Mouse (Mus musculus): ENCODE data around the gene Nudt3. TPM values are rescaled to one million over a fixed set of nuclear protein-coding genes. Genes with fewer than 3 reads are reported as not detected.
A peak's percentile ranks its signal among the peaks of the same experiment; 100 is the strongest.

Nudt3 gene
- polyA plus RNA-seq, 1 experiment from 2014 or later: 23.2 TPM

DNA sequence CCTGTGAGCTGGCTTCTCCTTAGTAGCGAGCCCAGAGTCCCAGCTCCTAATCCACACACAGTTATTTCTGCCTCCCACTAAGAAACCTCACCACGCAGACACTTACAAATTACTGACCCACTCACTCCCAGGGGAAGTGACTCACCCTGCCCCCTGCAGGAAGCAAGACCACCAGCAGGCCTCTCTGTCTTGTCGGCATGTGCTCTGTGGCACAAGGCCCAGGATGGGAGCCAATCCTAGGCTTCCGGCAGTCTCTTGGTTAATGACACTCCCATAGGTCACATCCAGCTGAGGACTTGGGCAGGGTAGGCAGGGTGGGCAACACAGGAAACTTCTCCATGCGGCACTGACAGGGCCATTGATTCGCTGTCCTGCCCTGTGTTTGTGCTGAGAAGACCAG is 45.8 kb downstream of the Nudt3 start:
- no peak overlapping the region for H3K4me3 ChIP-seq (replicated peaks)
- 75% methylated on average over 6 of the region's 6 CpGs for WGBS (ENCODE audit: insufficient replicate concordance)
- no peaks in the 10 kb centered on the region for H3K27me3 ChIP-seq
- no peak overlapping the region for H3K27ac ChIP-seq (replicated peaks)
- H3K4me2 ChIP-seq: no peak overlapping the region
- ATAC-seq (ENCODE audit: insufficient read depth): no peak
- no peak overlapping the region for H3K9ac ChIP-seq
- peaks cover 59% of the 10 kb centered on the region for H3K4me1 ChIP-seq (replicated peaks)
- H3K9me3 ChIP-seq (replicated peaks): no peaks in the 10 kb centered on the region
- peaks cover 39% of the 10 kb centered on the region for H3K36me3 ChIP-seq (replicated peaks)

- no peak for ATAC-seq (ENCODE audit: insufficient read depth)
- Histone ChIP-seq H3K4me1 (replicated peaks) (peaks cover 51% of the 10 kb centered on the region), H3K9me3 (replicated peaks) (no peaks in the 10 kb centered on the region), H3K4me3 (replicated peaks) (no peak overlapping the region), H3K36me3 (replicated peaks) (peaks cover 29% of the 10 kb centered on the region), H3K27me3 (no peaks in the 10 kb centered on the region), H3K27ac (replicated peaks) (no peak overlapping the region), H3K9ac (no peak overlapping the region), H3K4me2 (no peak overlapping the region)
- WGBS (ENCODE audit: insufficient replicate concordance): 71% methylated on average over 7 of the region's 7 CpGs
These were observed 47.2 kb downstream of the Nudt3 start for GRCm38 (mm10) chr17:27576056-27576455.

DNA sequence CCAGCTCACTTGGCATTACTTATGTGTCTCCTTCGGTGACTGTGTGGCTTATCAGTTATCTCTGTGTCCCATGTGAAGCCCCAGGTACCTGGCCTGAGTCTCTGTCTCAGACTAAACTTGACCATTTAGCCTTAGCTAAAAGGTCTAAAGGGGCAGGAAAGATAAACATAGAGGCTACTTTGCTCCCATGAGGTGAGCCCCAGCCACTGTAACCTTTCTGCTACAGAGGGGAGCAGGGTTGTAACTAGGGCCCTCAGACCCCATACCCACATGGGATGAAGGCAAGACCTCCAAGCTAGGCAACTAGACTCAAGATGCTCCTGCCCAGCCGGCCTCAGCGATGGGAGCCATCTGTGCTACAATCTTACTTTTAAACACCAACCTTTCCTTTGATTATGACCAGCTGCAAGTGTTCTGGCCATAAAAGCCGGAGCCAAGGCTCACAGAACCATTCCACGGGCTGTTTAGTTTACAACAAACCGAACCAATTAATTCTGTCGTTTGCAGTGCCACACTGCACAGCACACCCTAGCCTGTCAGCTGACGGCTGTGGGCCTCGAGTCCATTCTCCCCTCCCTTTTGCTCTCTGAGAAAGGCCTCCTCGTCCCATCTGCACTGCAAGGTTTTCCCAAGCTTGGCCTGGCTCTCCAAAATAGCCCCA is 48.0 kb downstream of the Nudt3 start:
- Histone ChIP-seq H3K4me3 (replicated peaks) (no peak overlapping the region), H3K9ac (no peak overlapping the region), H3K27me3 (no peaks in the 10 kb centered on the region), H3K4me2 (no peak overlapping the region), H3K27ac (replicated peaks) (no peak overlapping the region), H3K36me3 (replicated peaks) (peaks cover 22% of the 10 kb centered on the region), H3K4me1 (replicated peaks) (peaks cover 43% of the 10 kb centered on the region), H3K9me3 (replicated peaks) (no peaks in the 10 kb centered on the region)
- WGBS (ENCODE audit: insufficient replicate concordance): 64% methylated on average over 10 of the region's 10 CpGs
- ATAC-seq (ENCODE audit: insufficient read depth): no peak

DNA sequence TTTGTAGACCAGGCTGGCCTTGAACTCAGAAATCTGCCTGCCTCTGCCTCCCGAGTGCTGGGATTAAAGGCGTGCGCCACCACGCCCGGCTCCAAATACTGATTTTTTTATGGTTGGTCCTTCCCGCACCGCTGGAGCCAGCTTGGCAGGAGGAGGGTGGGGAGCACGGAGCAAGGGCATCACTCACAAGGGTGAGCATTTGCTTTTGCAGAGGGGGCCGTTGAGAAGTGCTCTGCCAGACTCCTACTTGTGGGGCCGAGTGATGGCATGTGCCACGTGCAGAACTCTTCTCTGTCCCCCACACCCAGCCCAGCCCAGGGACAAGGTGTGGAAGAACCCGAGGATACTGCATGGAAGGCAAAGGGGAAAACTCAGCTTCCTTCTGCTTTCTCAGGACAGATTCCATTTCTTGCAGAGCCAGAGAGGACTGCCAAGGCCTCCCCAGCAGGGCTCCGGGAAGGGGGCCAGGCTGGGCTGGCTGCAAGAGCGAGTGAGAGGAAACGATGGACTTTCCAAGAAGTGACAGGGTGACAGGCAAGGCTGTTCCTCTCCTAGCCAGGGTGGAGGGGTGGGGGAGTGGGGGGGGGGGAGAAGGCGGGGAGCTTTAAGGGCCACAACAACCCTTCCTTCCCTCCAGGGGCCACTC is 48.7 kb downstream of the Nudt3 start:
- no peaks in the 10 kb centered on the region for H3K27me3 ChIP-seq
- no peak overlapping the region for H3K4me2 ChIP-seq
- H3K36me3 ChIP-seq (replicated peaks): peaks cover 15% of the 10 kb centered on the region
- WGBS (ENCODE audit: insufficient replicate concordance): 58% methylated on average over 16 of the region's 16 CpGs
- H3K9ac ChIP-seq: no peak overlapping the region
- peaks cover 36% of the 10 kb centered on the region for H3K4me1 ChIP-seq (replicated peaks)
- H3K27ac ChIP-seq (replicated peaks): no peak overlapping the region
- H3K4me3 ChIP-seq (replicated peaks): no peak overlapping the region
- H3K9me3 ChIP-seq (replicated peaks): no peaks in the 10 kb centered on the region
- no peak for ATAC-seq (ENCODE audit: insufficient read depth)

DNA sequence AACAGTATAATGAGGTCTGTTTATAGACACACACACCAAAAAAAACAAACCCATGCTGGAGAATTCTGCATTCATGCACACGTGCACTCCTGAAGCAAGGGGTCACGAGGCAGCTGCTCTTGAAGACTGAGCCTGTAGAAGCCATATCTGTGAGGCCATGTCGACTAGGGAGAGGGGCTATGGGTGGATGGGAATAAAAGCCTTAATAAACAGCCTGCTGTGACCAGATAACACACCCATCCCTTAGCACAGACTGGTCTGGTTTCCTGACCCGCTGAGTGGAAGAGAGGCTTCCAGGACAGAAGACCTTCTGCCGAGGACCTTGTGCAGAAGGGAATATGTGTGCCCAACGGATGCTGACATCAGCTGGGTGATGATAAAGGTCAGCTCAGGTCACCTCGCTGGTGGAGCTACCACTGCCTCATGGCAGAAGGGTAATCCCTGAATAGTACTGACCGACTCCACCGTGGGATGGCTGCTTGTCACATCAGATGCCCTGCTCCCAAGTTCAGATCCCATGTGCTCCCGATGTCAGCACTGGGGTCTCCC is 49.4 kb downstream of the Nudt3 start:
- peak; percentile 49 for ATAC-seq (ENCODE audit: insufficient read depth)
- WGBS (ENCODE audit: insufficient replicate concordance): 37% methylated on average over 10 of the region's 10 CpGs

DNA sequence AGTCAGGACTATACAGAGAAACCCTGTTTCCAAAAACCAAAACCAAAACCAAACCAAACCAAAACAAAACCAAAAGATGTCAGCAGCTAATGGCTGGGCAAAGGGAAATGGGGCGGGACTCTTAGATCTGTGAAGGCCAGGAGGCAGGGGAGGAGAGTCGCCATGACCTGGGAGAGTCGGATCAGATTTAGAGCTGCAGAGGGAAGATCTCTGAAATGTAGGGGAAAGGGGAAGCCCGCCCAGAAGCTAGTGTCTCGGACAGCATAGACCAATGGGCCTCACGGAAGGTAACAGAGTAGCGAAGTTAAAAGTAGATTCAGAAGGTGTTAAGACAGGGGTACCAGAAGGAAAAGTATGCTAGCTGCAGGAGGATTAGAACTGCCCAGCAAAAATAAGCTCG is 52.0 kb downstream of the Nudt3 start:
- H3K4me2 ChIP-seq: no peak overlapping the region
- no peak overlapping the region for H3K4me3 ChIP-seq (replicated peaks)
- 61% methylated on average over 8 of the region's 8 CpGs for WGBS (ENCODE audit: insufficient replicate concordance)
- H3K27me3 ChIP-seq: peaks cover 11% of the 10 kb centered on the region; the same call in 1 of the 2 replicates
- H3K9ac ChIP-seq: no peak overlapping the region
- H3K4me1 ChIP-seq (replicated peaks): peaks cover 54% of the 10 kb centered on the region
- ATAC-seq (ENCODE audit: insufficient read depth): no peak
- H3K36me3 ChIP-seq (replicated peaks): no peaks in the 10 kb centered on the region
- H3K9me3 ChIP-seq (replicated peaks): no peaks in the 10 kb centered on the region
- no peak overlapping the region for H3K27ac ChIP-seq (replicated peaks)

More for the DNA sequence above, 49.4 kb downstream of the Nudt3 start:
- H3K36me3 ChIP-seq (replicated peaks): peaks cover 10% of the 10 kb centered on the region; the same call in 1 of the 2 replicates
- no peak overlapping the region for H3K27ac ChIP-seq (replicated peaks)
- no peaks in the 10 kb centered on the region for H3K9me3 ChIP-seq (replicated peaks)
- no peak overlapping the region for H3K9ac ChIP-seq
- peaks cover 38% of the 10 kb centered on the region for H3K4me1 ChIP-seq (replicated peaks)
- H3K4me2 ChIP-seq: no peak overlapping the region
- no peak overlapping the region for H3K4me3 ChIP-seq (replicated peaks)
- H3K27me3 ChIP-seq: no peaks in the 10 kb centered on the region

DNA sequence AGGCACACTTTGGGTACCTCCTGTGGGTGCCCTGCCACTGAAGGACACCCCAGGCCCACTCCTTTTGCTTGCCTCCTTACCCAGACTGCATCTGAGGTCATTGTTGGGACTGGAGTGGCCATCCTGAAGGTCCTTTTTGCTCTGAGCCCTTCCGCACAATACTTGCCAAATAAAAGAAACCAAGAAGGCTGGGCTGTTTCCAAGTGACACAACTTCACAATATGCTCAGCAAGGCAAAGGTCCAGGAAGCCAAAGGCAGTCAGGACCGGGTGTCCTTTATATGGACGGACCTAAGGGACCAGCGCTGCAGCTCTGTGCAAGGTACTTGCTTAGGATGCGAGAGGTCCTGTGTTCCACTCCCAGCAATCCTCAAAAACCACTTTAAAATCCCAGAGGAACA is 55.1 kb downstream of the Nudt3 start:
- H3K4me2 ChIP-seq: no peak overlapping the region
- H3K4me1 ChIP-seq (replicated peaks): peaks cover 57% of the 10 kb centered on the region
- no peak for ATAC-seq (ENCODE audit: insufficient read depth)
- no peak overlapping the region for H3K4me3 ChIP-seq (replicated peaks)
- H3K36me3 ChIP-seq (replicated peaks): 0 out of 2 replicates have a peak, but pooled peaks cover 3% of the 10 kb centered on the region
- peaks cover 11% of the 10 kb centered on the region; the same call in 1 of the 2 replicates for H3K27me3 ChIP-seq
- H3K27ac ChIP-seq (replicated peaks): no peak overlapping the region
- WGBS (ENCODE audit: insufficient replicate concordance): 81% methylated on average over 5 of the region's 5 CpGs
- H3K9ac ChIP-seq: no peak overlapping the region
- no peaks in the 10 kb centered on the region for H3K9me3 ChIP-seq (replicated peaks)

- Histone ChIP-seq H3K36me3 (replicated peaks) (peaks cover 16% of the 10 kb centered on the region), H3K27ac (replicated peaks) (no peak overlapping the region), H3K4me3 (replicated peaks) (peak overlapping the region; percentile 73), H3K4me2 (peak overlapping the region; percentile 97), H3K9me3 (replicated peaks) (no peaks in the 10 kb centered on the region), H3K9ac (peak overlapping the region; percentile 42), H3K4me1 (replicated peaks) (peaks cover 64% of the 10 kb centered on the region), H3K27me3 (peaks cover 11% of the 10 kb centered on the region; the same call in 1 of the 2 replicates)
- under 1% methylated on average over 13 of the region's 13 CpGs for WGBS (ENCODE audit: insufficient replicate concordance)
- no peak for ATAC-seq (ENCODE audit: insufficient read depth)
These were observed 57.4 kb downstream of the Nudt3 start for GRCm38 (mm10) chr17:27565942-27566267.

GRCm38 (mm10) chr17:27565163-27565941 is 57.9 kb downstream of the Nudt3 start, which contains the start of gene AI413582:
Gene AI413582 (minus strand): TSS chr17:27565756.
- under 1% methylated on average over 58 of the region's 58 CpGs for WGBS (ENCODE audit: insufficient replicate concordance)
- H3K4me2 ChIP-seq: peak within 1 kb of the TSS; percentile 97
- H3K4me3 ChIP-seq (replicated peaks): peak within 1 kb of the TSS; percentile 73
- peak within 1 kb of the TSS; percentile 78 for H3K27ac ChIP-seq (replicated peaks)
- peaks cover 69% of the 10 kb centered on the region for H3K4me1 ChIP-seq (replicated peaks)
- H3K36me3 ChIP-seq (replicated peaks): peaks cover 21% of the 10 kb centered on the region
- peaks cover 11% of the 10 kb centered on the region; the same call in 1 of the 2 replicates for H3K27me3 ChIP-seq
- no peaks in the 10 kb centered on the region for H3K9me3 ChIP-seq (replicated peaks)
- peak within 1 kb of the TSS; percentile 68 for H3K9ac ChIP-seq
- peak; percentile 93 for ATAC-seq (ENCODE audit: insufficient read depth)

- Histone ChIP-seq H3K36me3 (replicated peaks) (peaks cover 28% of the 10 kb centered on the region), H3K9ac (peak overlapping the region; percentile 68), H3K27ac (replicated peaks) (peak overlapping the region; percentile 78; the same call in 1 of the 2 replicates), H3K4me3 (replicated peaks) (peak overlapping the region; percentile 73), H3K27me3 (peaks cover 11% of the 10 kb centered on the region; the same call in 1 of the 2 replicates), H3K9me3 (replicated peaks) (no peaks in the 10 kb centered on the region), H3K4me2 (peak overlapping the region; percentile 97), H3K4me1 (replicated peaks) (peaks cover 76% of the 10 kb centered on the region)
- WGBS (ENCODE audit: insufficient replicate concordance): 9% methylated on average over 20 of the region's 20 CpGs
- ATAC-seq (ENCODE audit: insufficient read depth): no peak
These were observed 58.7 kb downstream of the Nudt3 start for GRCm38 (mm10) chr17:27564391-27565162.

Measured in liver, embryonic 15.5 days (tissue).